Mouse (Mus musculus) heart, postnatal 25 days (tissue): Measurements from ENCODE around the gene Slc28a1. TPM values are rescaled to one million over a fixed set of nuclear protein-coding genes. Genes with fewer than 3 reads are reported as not detected.
"Not testable (repeated sequence)": the region's sequence is repeated elsewhere in the genome, so short reads cannot be mapped to it uniquely, and the experiment has no call there.

Experiments
- DNase-seq: peaks from one replicate; pipeline ENCODE4 v3.0.0; 2022; ENCODE audit warnings: low spot score
- intact Hi-C: fragments of 180-260 bp; cut with DNase I; formaldehyde crosslinking; loops from one replicate; pipeline ENCODE4 v1.15.1; 2025
- total RNA-seq, 2 experiments: library from RNA; stranded (reverse); gene quantifications; 2 replicates each; pipeline ENCODE4 v1.2.3; 2021

Gene Slc28a1
- total RNA-seq, 2 experiments from 2014 or later, result 0.10 to 0.11 TPM

DNA sequence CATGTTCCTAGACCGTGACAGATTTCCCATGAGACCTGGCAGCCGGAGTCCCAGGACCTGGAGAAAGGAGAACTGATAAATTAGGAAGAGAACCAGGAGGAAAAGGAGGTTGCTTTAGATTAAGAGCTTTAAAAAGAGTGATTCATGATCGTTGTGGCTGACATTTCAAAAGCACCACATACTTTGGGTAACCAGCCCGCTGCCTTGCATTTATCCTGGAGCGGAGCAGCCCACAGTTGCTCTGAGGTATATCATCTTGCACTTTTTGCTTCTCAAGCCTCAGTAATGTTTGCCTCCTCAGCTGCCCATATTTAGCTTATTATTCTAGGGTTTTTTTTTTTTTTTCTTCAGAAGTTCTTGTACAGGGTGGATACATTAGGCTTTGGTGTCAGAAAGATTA lies 87.8 kb downstream of the Slc28a1 start:
- intact Hi-C loops, result no loop called here
- no peak for DNase-seq

DNA sequence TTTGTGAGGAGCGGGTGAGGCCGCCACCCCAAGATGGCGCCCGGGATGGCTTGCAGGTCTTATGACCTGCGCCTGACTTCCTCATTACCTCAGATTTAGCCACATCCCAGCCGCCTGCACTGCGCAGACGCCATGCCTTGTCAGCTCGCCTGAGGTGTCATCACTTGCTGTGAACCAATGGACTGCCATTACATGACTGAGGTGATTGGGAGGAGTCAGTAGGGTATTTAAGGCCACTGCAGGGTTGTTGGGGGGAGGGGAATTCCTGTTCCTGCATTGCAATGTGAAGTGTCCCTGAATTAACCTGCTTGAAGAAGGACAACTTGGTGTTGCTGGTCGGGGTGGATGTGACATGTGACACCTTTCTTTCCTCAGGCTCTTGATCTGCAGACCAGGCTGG lies 89.0 kb downstream of the Slc28a1 start:
- DNase-seq, intact Hi-C loops: not testable (repeated sequence)

- intact Hi-C loops, result loop anchor here (2.0 to 5.0 kb wide), 3 partner anchors 42 to 130 kb away; no protein-coding TSS in a partner anchor
- no peak for DNase-seq
These were observed 94.3 kb downstream of the Slc28a1 start for GRCm38 (mm10) chr7:81208944-81209343.

DNA sequence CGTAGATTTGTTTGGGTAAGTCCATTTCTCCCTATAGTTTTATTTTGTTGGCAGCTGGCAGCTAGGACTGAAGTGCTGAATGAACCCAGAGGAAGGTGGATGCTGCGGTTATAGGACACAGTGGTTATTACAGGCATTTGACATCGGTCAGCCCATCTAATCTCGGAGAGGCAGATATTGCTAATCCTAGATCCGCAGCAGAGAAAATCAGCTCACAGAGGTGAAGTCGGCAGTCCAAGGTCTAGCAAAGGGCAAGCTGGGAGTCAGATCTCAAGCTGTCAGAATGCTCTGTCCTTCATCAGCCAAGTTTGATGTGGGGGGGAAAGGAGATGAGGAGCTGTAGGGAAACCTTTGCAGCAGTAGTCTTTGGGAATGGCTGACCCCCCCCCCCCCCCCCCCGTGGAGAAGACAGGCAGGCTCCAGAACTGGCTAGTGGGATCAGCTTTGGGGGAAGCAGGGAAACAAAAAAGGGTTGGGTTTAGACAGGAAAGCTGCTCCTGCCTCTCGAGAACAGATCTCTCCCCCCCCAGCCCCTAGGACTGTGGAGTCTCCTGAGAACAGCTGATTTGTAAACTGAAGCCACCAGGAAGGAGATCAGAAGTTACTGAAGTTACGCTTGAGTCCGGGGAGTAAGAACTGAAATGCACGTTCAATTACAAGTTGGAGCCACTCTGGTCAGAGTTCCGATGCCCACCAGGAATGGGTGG lies 95.5 kb downstream of the Slc28a1 start:
- intact Hi-C loops, result loop anchor here (2.0 to 5.0 kb wide), 3 partner anchors 43 to 129 kb away; no protein-coding TSS in a partner anchor
- DNase-seq, result no peak

- intact Hi-C loops, result no loop called here
- DNase-seq, result peak; percentile 20
These were observed 97.2 kb downstream of the Slc28a1 start for GRCm38 (mm10) chr7:81211760-81212159.

DNA sequence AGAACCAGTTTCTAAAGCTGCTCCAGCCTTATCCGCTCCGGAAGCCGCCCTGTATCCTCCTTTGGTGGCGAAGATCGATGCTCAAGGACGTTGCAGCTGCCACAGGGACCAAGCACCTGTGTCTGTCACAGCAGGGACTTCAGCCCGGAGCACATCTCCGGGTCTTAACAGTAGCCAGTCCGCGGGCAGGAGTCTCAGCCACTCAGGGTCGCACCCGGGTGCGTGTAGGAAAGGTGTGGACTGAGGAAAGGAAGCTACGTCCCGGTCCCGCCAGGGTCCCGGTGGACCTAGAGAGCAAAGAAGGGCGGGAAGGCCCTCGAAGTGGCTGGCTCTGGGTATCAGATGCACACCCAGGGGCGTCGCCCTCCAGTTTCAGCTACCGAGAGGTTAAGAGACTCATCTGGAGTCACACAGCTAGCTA lies 97.7 kb downstream of the Slc28a1 start:
- intact Hi-C loops, result no loop called here
- DNase-seq, result peak; percentile 72

GRCm38 (mm10) chr7:81212697-81213346 lies 98.2 kb downstream of the Slc28a1 start:
- intact Hi-C loops, result no loop called here
- peak; percentile 91 for DNase-seq

DNA sequence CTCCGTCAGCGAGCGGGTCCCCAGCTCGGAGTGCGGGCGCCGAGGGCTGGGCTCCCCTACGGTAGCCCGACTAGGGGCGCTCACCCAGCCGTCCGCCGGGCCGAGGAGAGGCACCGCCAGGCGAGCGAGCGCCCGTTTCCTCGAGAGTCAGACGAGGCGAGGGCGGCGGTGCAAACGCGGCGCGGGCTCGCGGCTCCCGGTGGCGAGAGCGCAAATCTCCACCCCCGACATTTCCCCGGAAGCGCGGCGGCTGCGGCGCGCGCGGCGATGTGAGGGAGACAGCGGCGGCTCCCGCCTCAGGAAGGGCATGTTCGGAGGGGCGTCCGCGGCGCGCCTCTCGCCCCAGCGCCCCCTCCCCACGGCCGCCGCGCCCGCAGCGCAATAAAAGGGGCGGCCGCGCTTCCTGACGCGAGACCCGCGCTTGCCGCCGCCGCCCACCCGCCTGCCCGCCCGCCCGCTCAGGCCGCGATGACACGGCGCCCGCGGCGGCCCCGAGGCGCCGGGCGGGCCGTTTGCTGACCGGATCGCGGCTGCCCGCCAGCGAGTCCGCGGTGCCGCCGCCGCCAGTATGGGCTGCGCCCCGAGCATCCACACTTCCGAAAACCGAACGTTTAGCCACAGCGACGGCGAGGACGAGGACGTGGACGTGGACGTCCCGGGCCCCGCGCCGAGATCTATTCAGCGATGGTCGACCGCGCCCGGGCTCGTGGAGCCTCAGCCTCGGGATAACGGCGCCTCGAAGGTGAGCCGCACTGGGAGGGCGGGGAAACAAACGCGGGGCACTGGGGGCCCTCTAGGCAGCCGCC lies 99.0 kb downstream of the Slc28a1 start, which contains the start of gene Pde8a:
TSS of gene Pde8a (plus strand) at position 250 of the 806 bp plus-strand sequence.
- no peak for DNase-seq
- intact Hi-C loops, result no loop called here

- no peak for DNase-seq
- intact Hi-C loops, result no loop called here
These were observed 99.7 kb downstream of the Slc28a1 start for GRCm38 (mm10) chr7:81214153-81214907.

GRCm38 (mm10) chr7:81215950-81216349 lies 101.4 kb downstream of the Slc28a1 start:
- intact Hi-C loops, result no loop called here
- no peak for DNase-seq

DNA sequence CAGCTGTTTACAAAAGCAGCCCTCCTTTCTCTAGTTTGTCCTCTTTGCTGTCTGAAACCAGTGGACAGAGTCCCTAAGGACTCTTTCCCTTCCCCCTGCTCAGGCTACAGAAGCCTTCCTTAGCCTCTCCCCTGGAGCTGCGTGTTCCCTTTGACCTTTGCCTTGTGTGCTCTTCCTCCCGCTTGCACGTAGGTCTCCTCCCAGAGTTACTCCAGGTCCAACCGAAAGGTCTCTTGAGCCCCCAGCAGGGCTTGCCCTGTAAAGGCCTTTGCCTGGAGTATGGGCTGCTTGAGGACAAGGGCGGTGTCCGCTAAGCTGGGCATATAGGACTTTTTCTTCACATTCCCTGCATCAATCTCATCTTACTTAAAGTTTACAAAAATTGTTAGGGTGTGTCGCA lies 104.7 kb downstream of the Slc28a1 start:
- no peak for DNase-seq
- intact Hi-C loops, result no loop called here

Other genes starting within 250 kb of the Slc28a1 start
- gene Wdr73, start 213.5 kb upstream of the Slc28a1 start, total RNA-seq, result 1 to 10 TPM; 5.7 to 6.0 TPM
- gene Nmb, start 209.7 kb upstream of the Slc28a1 start, total RNA-seq, result 1 to 10 TPM; 5.8 to 7.7 TPM
- gene Sec11a, start 167.0 kb upstream of the Slc28a1 start, total RNA-seq, result 10 to 100 TPM; 47.8 to 59.0 TPM
- gene Zfp592, start 121.1 kb upstream of the Slc28a1 start, total RNA-seq, result 10 to 100 TPM; 13.8 to 15.7 TPM
- gene Alpk3, start 57.2 kb upstream of the Slc28a1 start, total RNA-seq, result 100 to 1,000 TPM; 101 to 115 TPM
- 10 to 100 TPM in 1 of 2 experiments, 1 to 10 TPM in 1; 9.7 to 10.1 TPM for gene Pde8a, start 98.8 kb downstream of the Slc28a1 start, total RNA-seq
- 100 to 1,000 TPM; 798 to 858 TPM for gene Rps17, start 230.5 kb downstream of the Slc28a1 start, total RNA-seq